Mouse (Mus musculus): Measurements from ENCODE around the gene Nr6a1.

DNA sequence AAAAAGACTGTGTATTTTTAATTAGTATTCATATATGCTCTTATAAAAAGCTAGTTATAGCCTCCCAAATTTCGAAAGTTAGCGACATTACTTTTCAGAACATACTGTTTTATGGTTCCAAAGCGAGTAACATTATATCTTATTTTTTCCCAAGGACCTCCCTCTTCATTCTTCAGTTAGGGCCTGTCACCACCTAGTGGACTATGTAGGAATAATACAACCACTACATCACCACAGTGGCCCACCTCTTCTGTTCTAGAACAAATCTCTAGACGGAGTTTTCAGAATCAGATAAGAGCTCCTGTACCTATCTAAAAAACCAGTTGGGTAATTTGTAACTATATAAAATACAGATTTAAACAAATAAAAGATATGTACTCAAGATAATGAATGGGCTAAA lies 63.5 kb downstream of the Nr6a1 start:
- TF ChIP-seq CTCF (IDR thresholded peaks at IDR 0.05; ENCODE audit: extremely low read depth, insufficient read depth, low read length): peak; percentile 33; the same call in 1 of the 2 replicates
- TF ChIP-seq POLR2A (IDR thresholded peaks at IDR 0.05; ENCODE audit: extremely low read depth, insufficient read depth, low read length): no peak
